9 mouse cellular contexts compared by ENCODE assay signal in the genomic region with DNA sequence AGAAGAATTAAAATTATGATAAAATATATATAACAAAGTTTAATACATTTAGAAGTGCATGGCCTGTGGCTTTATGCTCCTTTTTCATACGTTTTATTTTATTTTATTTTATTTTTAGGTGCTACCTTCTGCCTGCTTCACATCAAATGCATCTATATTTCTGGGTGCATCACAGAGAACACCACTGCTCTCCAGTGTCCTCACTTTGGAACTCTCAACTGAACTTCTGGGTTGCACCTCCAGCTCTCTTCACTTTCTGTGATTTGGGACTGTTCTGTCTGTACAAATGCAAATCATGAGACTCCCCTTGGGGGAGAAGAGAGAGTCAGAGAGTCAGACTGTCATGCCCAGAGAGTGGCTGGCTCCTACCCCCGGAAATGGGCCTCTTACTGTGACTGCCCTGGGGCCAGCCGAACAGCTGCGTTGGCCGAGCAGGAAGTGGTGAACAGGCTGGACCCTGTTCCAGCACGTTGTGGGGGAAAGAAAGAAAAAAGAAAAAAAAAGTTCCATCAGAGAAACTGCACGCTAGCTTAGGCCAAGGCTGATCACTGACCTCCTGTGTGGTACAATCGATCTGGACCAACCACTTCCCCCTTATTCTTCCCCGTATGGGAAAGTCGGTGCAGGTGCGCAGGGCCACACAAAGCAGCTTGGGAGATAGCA.
DNase-seq lines count a peak whose midpoint lies in the region; ATAC-seq and TF ChIP-seq lines count a peak whose summit lies in the region.
"Had no signal": no experiment of that assay in that cellular context is flagged by ENCODE, and none has a peak within 500 bp of the region (broad histone marks: within the 10 kb centered on the region; RNA-seq: fewer than 3 reads in every experiment).

No protein-coding gene starts in this region.

- no peak overlapping the region for H3K4me3 ChIP-seq in hindbrain, postnatal 0 days (ENCODE audit: low read length)
- no peak overlapping the region for H3K4me3 ChIP-seq in hindbrain, embryonic 13.5 days
- H3K4me3 ChIP-seq in lung, embryonic 14.5 days (ENCODE audit: low read depth, low read length) = no peak overlapping the region
- no peak overlapping the region for H3K4me3 ChIP-seq in stomach, embryonic 14.5 days (ENCODE audit: low read depth, low read length)
- H3K4me3 ChIP-seq: midbrain, embryonic 12.5 days had no signal

- no peak; the same call in 1 of the 2 replicates for ATAC-seq in hindbrain, postnatal 0 days
- ATAC-seq in hindbrain, embryonic 13.5 days (ENCODE audit: low FRiP score) = no peak
- peak; percentile 76 for ATAC-seq in CD4-positive, CD25-positive, alpha-beta regulatory T cell, adult 4 months
- ATAC-seq in lung, embryonic 14.5 days (ENCODE audit: insufficient read depth) = peak; percentile 71
- ATAC-seq in stomach, embryonic 14.5 days (ENCODE audit: insufficient number of reproducible peaks, insufficient read depth, low FRiP score, low read depth) = peak; percentile 73; the same call in 1 of the 2 replicates

- no peaks in the 10 kb centered on the region for H3K9me3 ChIP-seq in hindbrain, postnatal 0 days (ENCODE audit: low read length)
- no peaks in the 10 kb centered on the region for H3K9me3 ChIP-seq in hindbrain, embryonic 13.5 days
- H3K9me3 ChIP-seq in lung, embryonic 14.5 days (ENCODE audit: low read depth, low read length) = no peaks in the 10 kb centered on the region
- no peaks in the 10 kb centered on the region for H3K9me3 ChIP-seq in stomach, embryonic 14.5 days (ENCODE audit: control insufficient read depth, low read depth, low read length)
- H3K9me3 ChIP-seq: midbrain, embryonic 12.5 days had no signal

- WGBS in hindbrain, postnatal 0 days = 34% methylated on average over 11 of the region's 11 CpGs
- 41% methylated on average over 11 of the region's 11 CpGs for WGBS in hindbrain, embryonic 13.5 days
- 30% methylated on average over 11 of the region's 11 CpGs for WGBS in lung, embryonic 14.5 days
- 36% methylated on average over 11 of the region's 11 CpGs for WGBS in stomach, embryonic 14.5 days

- TF ChIP-seq CTCF in hindbrain, postnatal 0 days (IDR thresholded peaks at IDR 0.05; ENCODE audit: low read depth) = no peak
- no peak for TF ChIP-seq CTCF in lung, embryonic 14.5 days (IDR thresholded peaks at IDR 0.05; ENCODE audit: low read depth)

- H3K4me2 ChIP-seq in hindbrain, postnatal 0 days (ENCODE audit: low read depth, low read length) = no peak overlapping the region
- no peak overlapping the region for H3K4me2 ChIP-seq in hindbrain, embryonic 13.5 days
- H3K4me2 ChIP-seq in lung, embryonic 14.5 days = no peak overlapping the region
- H3K4me2 ChIP-seq in stomach, embryonic 14.5 days (replicated peaks; ENCODE audit: low read depth, low read length) = no peak overlapping the region
- H3K4me2 ChIP-seq: midbrain, embryonic 12.5 days had no signal

- no peaks in the 10 kb centered on the region for H3K4me1 ChIP-seq in hindbrain, postnatal 0 days (ENCODE audit: insufficient read depth, low read length)
- H3K4me1 ChIP-seq in hindbrain, embryonic 13.5 days (replicated peaks) = peaks cover 7% of the 10 kb centered on the region; the same call in 1 of the 2 replicates
- H3K4me1 ChIP-seq in lung, embryonic 14.5 days (ENCODE audit: insufficient read depth) = 0 out of 2 replicates have a peak, but pooled peaks cover 6% of the 10 kb centered on the region
- H3K4me1 ChIP-seq in stomach, embryonic 14.5 days (ENCODE audit: control insufficient read depth, insufficient read depth, low read length) = peaks cover 8% of the 10 kb centered on the region; the same call in 1 of the 2 replicates

- no peaks in the 10 kb centered on the region for H3K36me3 ChIP-seq in hindbrain, postnatal 0 days (ENCODE audit: insufficient read depth, low read length)
- H3K36me3 ChIP-seq in hindbrain, embryonic 13.5 days = no peaks in the 10 kb centered on the region
- H3K36me3 ChIP-seq in lung, embryonic 14.5 days (ENCODE audit: insufficient read depth) = no peaks in the 10 kb centered on the region
- no peaks in the 10 kb centered on the region for H3K36me3 ChIP-seq in stomach, embryonic 14.5 days (ENCODE audit: control insufficient read depth, insufficient read depth, low read length)
- H3K36me3 ChIP-seq: midbrain, embryonic 12.5 days had no signal

- no peaks in the 10 kb centered on the region for H3K27me3 ChIP-seq in hindbrain, postnatal 0 days (ENCODE audit: insufficient read depth, low read length)
- no peaks in the 10 kb centered on the region for H3K27me3 ChIP-seq in hindbrain, embryonic 13.5 days
- no peaks in the 10 kb centered on the region for H3K27me3 ChIP-seq in lung, embryonic 14.5 days (ENCODE audit: insufficient read depth, low read length)
- no peaks in the 10 kb centered on the region for H3K27me3 ChIP-seq in stomach, embryonic 14.5 days (ENCODE audit: control insufficient read depth, insufficient read depth, low read length)
- H3K27me3 ChIP-seq: midbrain, embryonic 12.5 days had no signal

- peak; percentile 23 for DNase-seq in hindbrain, postnatal 0 days (ENCODE audit: low spot score)
- DNase-seq in heart, adult 8-10 months (ENCODE audit: low spot score) = peak; percentile 31
- DNase-seq in lung, embryonic 14.5 days = peak; percentile 62
- no peak for DNase-seq in ovary, postnatal 10 days (ENCODE audit: low spot score)
- no peak for DNase-seq in gastrocnemius, postnatal 10 days

- no peak overlapping the region for H3K27ac ChIP-seq in hindbrain, postnatal 0 days
- no peak overlapping the region for H3K27ac ChIP-seq in hindbrain, embryonic 13.5 days
- H3K27ac ChIP-seq in lung, embryonic 14.5 days (ENCODE audit: low read depth) = peak overlapping the region; percentile 78
- peak overlapping the region; percentile 72 for H3K27ac ChIP-seq in stomach, embryonic 14.5 days (ENCODE audit: low read length)
- H3K27ac ChIP-seq: midbrain, embryonic 12.5 days had no signal

- no peak overlapping the region for H3K9ac ChIP-seq in hindbrain, postnatal 0 days (replicated peaks; ENCODE audit: low read length)
- H3K9ac ChIP-seq in hindbrain, embryonic 13.5 days = no peak overlapping the region
- H3K9ac ChIP-seq in lung, embryonic 14.5 days = peak overlapping the region; percentile 3; the same call in 1 of the 2 replicates
- H3K9ac ChIP-seq in stomach, embryonic 14.5 days (replicated peaks; ENCODE audit: low read depth, low read length) = no peak overlapping the region
- H3K9ac ChIP-seq: midbrain, embryonic 12.5 days had no signal

Comparison
In these comparisons a context has a peak if more than half of its experiments do, and no peak if none do; other contexts are left out.
1. ATAC-seq: peak in CD4-positive, CD25-positive, alpha-beta regulatory T cell, adult 4 months (single experiment), lung, embryonic 14.5 days (single experiment) and stomach, embryonic 14.5 days (single experiment); none in hindbrain, postnatal 0 days (single experiment) and hindbrain, embryonic 13.5 days (single experiment).
2. DNase-seq: peak in hindbrain, postnatal 0 days (single experiment), heart, adult 8-10 months (single experiment) and lung, embryonic 14.5 days (single experiment); none in ovary, postnatal 10 days (single experiment) and gastrocnemius, postnatal 10 days (single experiment).
3. H3K27ac ChIP-seq: peak in lung, embryonic 14.5 days (single experiment) and stomach, embryonic 14.5 days (single experiment); none in hindbrain, postnatal 0 days (single experiment) and hindbrain, embryonic 13.5 days (single experiment).